Mouse (Mus musculus) liver, postnatal 0 days (tissue): ENCODE measurements at regions not wholly inside any gene's neighbourhood (a gene's known extent, or its start where the extent isn't known, plus 50 kb on each side); places are given as distances from the start of the nearest gene placed in this dataset.

Experiments
- ATAC-seq: fragments of 200-750 bp; cut with Nextera tagmentation; 2 replicates; pipeline ENCODE4 v1.8.0; 2017; ENCODE audit warnings: mild to moderate bottlenecking, moderate library complexity
- DNase-seq: peaks from one replicate; pipeline ENCODE4 v3.0.0-alpha.2; 2016
- H3K27ac ChIP-seq: fragments of 300-500 bp; sonication (generic); 2 replicates; pipeline ENCODE4 v1.5.1; 2014; ENCODE audit warnings: antibody characterized with exemption, moderate library complexity, mild to moderate bottlenecking, low read depth
- H3K27me3 ChIP-seq: fragments of 300-500 bp; sonication (generic); 2 replicates; pipeline ENCODE4 v1.6.1; 2014; ENCODE audit warnings: low read length, control low read depth, mixed read lengths; ENCODE audit not compliant: insufficient read depth
- H3K36me3 ChIP-seq: fragments of 300-500 bp; sonication (generic); replicated peaks from 2 replicates; pipeline ENCODE4 v1.6.1; 2014; ENCODE audit warnings: mild to moderate bottlenecking, control low read depth, low read length, moderate library complexity, mixed read lengths; ENCODE audit not compliant: insufficient read depth
- H3K4me1 ChIP-seq: fragments of 300-500 bp; sonication (generic); 2 replicates; pipeline ENCODE4 v1.6.1; 2014; ENCODE audit warnings: antibody characterized with exemption, mild to moderate bottlenecking, control low read depth; ENCODE audit not compliant: insufficient read depth
- H3K4me2 ChIP-seq: fragments of 300-500 bp; sonication (generic); 2 replicates; pipeline ENCODE4 v1.6.1; 2014; ENCODE audit warnings: low read depth, mild to moderate bottlenecking, low read length, moderate library complexity, mixed read lengths
- H3K4me3 ChIP-seq: fragments of 300-500 bp; sonication (generic); 2 replicates; pipeline ENCODE4 v1.5.1; 2014; ENCODE audit warnings: low read depth, low read length
- H3K9ac ChIP-seq: fragments of 300-500 bp; sonication (generic); replicated peaks from 2 replicates; pipeline ENCODE4 v1.6.1; 2014; ENCODE audit warnings: mild to moderate bottlenecking, moderate library complexity
- H3K9me3 ChIP-seq: fragments of 300-500 bp; sonication (generic); 2 replicates; pipeline ENCODE4 v1.6.1; 2016; ENCODE audit warnings: mild to moderate bottlenecking, control low read depth, low read length, mixed read lengths
- CTCF ChIP-seq: sonication (generic); IDR thresholded peaks from 2 replicates; pipeline ENCODE4 v1.5.1; 2016; ENCODE audit warnings: antibody characterized with exemption, low read depth
- EP300 ChIP-seq: IDR thresholded peaks from 2 replicates; pipeline ENCODE4 v1.6.1; 2016; ENCODE audit warnings: antibody characterized with exemption, low read depth, mild to moderate bottlenecking
- WGBS: fragments of 180-500 bp; shearing (Covaris S2); extraction: QIAGEN DNeasy Blood & Tissue Kit; methylation state at CpG from one replicate; pipeline ENCODE4 v1.1.7; 2014; ENCODE audit not compliant: insufficient replicate concordance; 5-methylcytosine and 5-hydroxymethylcytosine counted together

DNA sequence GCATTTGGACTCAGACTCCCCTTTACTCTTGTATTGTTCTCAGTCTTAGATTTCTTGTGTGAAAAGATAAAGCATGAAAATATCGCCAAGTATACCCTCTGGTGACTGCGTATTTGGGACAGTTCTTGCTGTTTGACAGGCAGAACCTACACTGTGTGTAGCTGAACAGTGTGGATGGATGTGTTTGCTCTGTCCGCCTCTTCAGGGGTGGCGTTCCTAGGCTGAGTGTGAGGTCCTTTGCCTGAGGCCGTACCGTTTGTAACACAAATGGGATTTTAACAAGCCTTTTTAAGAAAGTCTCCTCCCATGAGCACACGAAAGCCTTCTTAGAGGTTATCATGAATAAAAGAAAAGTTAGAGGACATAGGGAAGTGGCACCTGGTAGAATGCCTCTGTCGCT, 153.3 kb upstream of the Dnajc19 start:
- ATAC-seq, result no peak
- no peak for DNase-seq
- Histone ChIP-seq H3K9ac (no peak overlapping the region), H3K4me2 (no peak overlapping the region), H3K4me3 (no peak overlapping the region), H3K36me3 (no peaks in the 10 kb centered on the region), H3K27me3 (no peaks in the 10 kb centered on the region), H3K9me3 (no peaks in the 10 kb centered on the region), H3K27ac (no peak overlapping the region), H3K4me1 (no peaks in the 10 kb centered on the region)
- TF ChIP-seq EP300 (no peak), CTCF (no peak)
- WGBS, result 75% methylated on average over 8 of the region's 8 CpGs

DNA sequence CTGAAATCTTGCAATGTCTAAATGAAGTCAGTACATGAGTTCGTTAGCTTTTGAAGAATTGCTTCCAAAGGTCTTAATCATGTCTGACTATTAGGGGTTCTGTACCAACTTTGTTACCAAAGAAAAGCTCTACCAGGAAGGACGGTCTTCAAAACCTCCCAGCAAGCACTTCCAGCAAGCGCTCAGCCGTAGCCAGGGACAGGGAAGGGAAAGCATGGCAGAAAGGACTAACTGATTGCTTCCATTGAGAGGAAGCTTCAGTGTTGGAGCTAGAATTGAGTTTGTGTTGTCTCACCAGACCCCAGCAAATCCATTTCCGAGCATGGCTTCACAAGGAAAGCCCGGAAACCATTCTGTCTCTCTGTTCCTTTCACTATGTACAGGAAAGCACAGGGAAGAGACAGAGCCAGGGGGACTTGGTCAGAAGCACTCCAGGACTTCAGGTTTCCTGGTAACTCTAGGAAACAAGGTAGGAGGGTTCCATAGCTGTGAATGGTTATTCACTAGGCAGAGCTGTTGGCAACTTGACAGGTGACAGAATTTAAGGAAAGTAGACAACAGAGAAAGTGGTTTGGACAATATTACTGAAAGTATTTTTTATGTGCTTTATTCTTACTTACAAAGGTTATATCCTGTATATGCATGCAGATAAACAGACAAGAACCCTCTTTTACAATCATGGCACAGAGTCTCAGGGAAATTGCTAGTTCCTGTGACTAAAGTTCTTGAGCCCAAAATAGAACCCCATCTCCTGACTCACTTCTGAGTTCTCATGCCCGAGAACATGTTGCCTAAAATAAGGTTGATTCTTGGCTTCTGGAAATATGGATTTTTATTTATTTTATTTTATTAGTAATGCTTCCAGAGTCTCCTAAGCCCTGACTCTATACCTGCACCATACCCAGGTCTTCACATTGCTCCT, 151.5 kb upstream of the Dnajc19 start:
- Histone ChIP-seq H3K4me1 (no peaks in the 10 kb centered on the region), H3K36me3 (no peaks in the 10 kb centered on the region), H3K27me3 (no peaks in the 10 kb centered on the region), H3K4me2 (no peak overlapping the region), H3K9ac (no peak overlapping the region), H3K9me3 (no peaks in the 10 kb centered on the region), H3K4me3 (no peak overlapping the region), H3K27ac (no peak overlapping the region)
- no peak for ATAC-seq
- 72% methylated on average over 7 of the region's 7 CpGs for WGBS
- DNase-seq, result no peak
- TF ChIP-seq EP300 (no peak), CTCF (no peak)

DNA sequence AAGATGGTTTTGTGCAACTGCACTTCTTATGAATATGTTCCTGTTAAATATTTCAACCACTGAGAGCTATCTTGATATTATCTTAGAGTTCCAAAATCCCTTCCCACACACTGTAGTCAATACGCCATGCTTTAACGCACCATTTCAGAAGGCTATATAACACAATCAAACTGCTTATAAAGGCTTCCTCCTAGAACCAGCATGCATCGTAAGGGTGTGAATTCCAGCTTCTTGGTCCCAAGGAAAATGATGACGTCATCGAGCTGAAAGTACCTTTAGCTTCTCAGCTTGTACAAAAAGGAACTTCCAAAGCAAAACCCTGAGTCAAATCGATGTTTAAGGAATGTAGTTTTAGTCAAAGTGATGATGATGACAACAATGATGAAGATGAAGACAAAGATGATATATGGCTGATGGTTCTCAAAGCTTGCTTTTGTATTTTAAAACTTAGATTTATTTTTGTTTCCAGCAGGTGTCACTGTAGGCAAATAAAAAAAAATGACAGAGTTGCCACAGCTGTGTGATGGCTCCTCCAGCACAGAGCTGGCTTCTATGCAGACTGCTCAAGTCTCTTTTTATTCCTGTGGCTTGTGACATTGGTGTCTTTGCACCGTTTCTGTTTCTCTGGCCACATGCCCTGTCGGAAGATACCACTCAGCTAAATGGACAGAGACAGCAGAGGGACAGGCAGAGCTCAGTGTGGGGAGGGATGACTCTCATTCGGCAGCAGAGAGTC, 150.6 kb upstream of the Dnajc19 start:
- WGBS, result 60% methylated on average over 9 of the region's 9 CpGs
- Histone ChIP-seq H3K27ac (no peak overlapping the region), H3K9me3 (no peaks in the 10 kb centered on the region), H3K27me3 (no peaks in the 10 kb centered on the region), H3K4me1 (no peaks in the 10 kb centered on the region), H3K36me3 (no peaks in the 10 kb centered on the region), H3K4me2 (no peak overlapping the region), H3K4me3 (no peak overlapping the region), H3K9ac (no peak overlapping the region)
- no peak for ATAC-seq
- 0 out of 2 replicates have a peak, but pooled peaks have one; percentile 7 for TF ChIP-seq CTCF
- no peak for TF ChIP-seq EP300
- DNase-seq, result no peak

DNA sequence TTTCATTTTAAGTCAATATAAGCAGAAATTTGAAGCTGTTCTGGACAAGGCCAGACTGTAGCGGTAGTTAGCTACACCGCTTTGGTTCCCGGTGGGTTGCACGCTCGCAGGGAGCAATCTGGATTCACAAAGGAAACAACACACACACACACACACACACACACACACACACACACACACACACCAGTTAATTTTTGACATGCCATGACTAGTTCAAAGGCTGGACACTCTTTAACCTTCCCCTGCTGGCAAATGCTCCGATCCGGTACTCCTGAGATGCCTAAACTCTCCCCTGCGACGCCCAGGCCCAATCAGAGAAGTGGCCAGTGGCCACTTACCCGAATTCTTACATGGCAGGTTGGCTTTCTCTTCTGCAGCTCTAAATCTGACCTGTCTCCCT, 141.2 kb upstream of the Dnajc19 start:
- Histone ChIP-seq H3K9ac (no peak overlapping the region), H3K4me2 (no peak overlapping the region), H3K27me3 (no peaks in the 10 kb centered on the region), H3K9me3 (no peaks in the 10 kb centered on the region), H3K4me1 (no peaks in the 10 kb centered on the region), H3K27ac (no peak overlapping the region), H3K4me3 (no peak overlapping the region), H3K36me3 (no peaks in the 10 kb centered on the region)
- ATAC-seq (no peak), DNase-seq (no peak)
- no peak for TF ChIP-seq CTCF
- TF ChIP-seq EP300, result no peak
- WGBS, result 82% methylated on average over 10 of the region's 10 CpGs

DNA sequence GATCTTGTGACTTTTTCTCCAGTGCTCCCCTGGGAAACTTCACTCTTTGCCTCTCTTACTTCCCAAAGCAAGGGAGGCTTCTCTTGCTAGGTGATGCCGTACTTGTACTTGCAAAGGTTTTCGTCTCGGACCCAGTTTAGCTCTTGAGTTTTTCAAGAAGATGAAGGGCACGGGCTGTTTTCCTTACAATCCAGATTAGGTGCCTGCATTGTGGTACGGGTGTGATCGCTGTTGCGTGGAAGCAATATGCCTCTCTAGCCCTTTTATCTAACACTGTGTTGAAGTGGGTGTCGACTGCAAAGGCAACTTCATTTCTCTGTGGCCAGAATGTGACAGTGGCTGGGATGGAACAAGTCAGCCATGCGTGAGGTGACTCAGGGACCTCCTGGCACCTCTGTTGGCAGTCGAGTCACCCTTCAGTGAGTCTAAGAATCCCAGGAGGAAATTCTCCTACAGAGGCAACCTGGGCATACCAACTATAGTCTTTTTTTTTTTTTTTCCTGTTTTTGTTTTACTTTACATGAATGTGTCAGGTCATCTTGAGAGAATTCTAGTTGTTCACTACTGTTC, 138.7 kb upstream of the Dnajc19 start:
- WGBS, result 80% methylated on average over 10 of the region's 10 CpGs
- Histone ChIP-seq H3K9ac (no peak overlapping the region), H3K9me3 (no peaks in the 10 kb centered on the region), H3K27ac (no peak overlapping the region), H3K36me3 (no peaks in the 10 kb centered on the region), H3K4me3 (no peak overlapping the region), H3K4me1 (no peaks in the 10 kb centered on the region), H3K4me2 (no peak overlapping the region), H3K27me3 (no peaks in the 10 kb centered on the region)
- no peak for DNase-seq
- TF ChIP-seq CTCF, result no peak
- TF ChIP-seq EP300, result no peak
- ATAC-seq, result no peak

DNA sequence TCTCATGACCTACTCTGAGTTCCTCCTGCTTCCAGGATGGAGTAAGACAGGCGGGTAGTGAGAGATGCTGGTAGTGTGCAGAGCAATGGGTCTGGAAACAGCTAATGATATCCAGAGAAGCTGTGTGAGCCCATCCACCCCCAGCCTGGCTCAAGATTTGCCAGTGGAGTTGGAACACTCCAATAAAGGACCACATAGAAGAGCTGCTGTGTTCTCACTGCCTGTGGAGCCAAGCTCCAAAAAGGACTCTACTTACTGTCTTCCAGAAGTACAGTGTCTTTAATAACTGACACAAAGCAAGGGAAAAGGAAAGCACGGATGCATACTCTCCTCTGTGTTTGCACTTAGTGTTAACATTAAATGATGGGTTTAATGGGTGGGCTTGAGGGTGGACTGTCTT, 138.0 kb upstream of the Dnajc19 start:
- H3K4me3 ChIP-seq, result no peak overlapping the region
- H3K36me3 ChIP-seq, result no peaks in the 10 kb centered on the region
- no peaks in the 10 kb centered on the region for H3K27me3 ChIP-seq
- DNase-seq, result no peak
- no peak overlapping the region for H3K9ac ChIP-seq
- H3K4me1 ChIP-seq, result no peaks in the 10 kb centered on the region
- no peak overlapping the region for H3K4me2 ChIP-seq
- TF ChIP-seq CTCF, result no peak
- no peak for ATAC-seq
- H3K27ac ChIP-seq, result no peak overlapping the region
- WGBS, result 63% methylated on average over 2 of the region's 2 CpGs
- H3K9me3 ChIP-seq, result no peaks in the 10 kb centered on the region
